Comparison of ENCODE assay signal across 17 mouse cellular contexts in the genomic region with DNA sequence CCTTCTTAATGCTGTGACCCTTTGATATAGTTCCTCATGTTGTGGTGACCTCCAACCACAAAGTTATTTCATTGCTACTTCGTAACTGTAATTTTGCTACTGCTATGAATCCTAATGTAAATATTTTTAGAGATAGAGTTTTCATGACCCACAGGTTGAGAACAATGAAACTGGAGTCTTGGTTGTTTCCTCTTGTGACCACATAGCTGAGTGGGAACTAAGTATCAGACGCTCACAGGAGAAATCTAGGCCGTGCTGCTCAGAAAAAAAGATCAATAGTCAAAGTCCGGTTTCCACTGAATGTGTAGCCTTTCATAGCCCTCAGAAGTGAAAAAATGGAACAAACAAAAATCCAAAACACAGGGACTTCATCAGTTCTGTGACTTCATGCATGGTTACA. TPM values are rescaled to one million over a fixed set of nuclear protein-coding genes. Genes with fewer than 3 reads are reported as not detected.
"Had no signal": no experiment of that assay in that cellular context is flagged by ENCODE, and none has a peak within 500 bp of the region (broad histone marks: within the 10 kb centered on the region; RNA-seq: fewer than 3 reads in every experiment).

No protein-coding gene starts in this region.

- DNase-seq: retina, postnatal 1 day; right cerebral cortex, adult 18-20 months; right cerebral cortex, postnatal 14 days; right cerebral cortex, postnatal 25 days; right cerebral cortex, postnatal 4 days; spleen, adult 18-20 months; thymus, adult 18-20 months; thymus, adult 2 months; thymus, postnatal 14 days; thymus, postnatal 25 days; thymus, postnatal 36 days; thymus, postnatal 4 days had no signal

- H3K9me3 ChIP-seq: neural tube, embryonic 13.5 days; neural tube, embryonic 15.5 days; stomach, embryonic 15.5 days had no signal

- H3K4me1 ChIP-seq: neural tube, embryonic 13.5 days; neural tube, embryonic 15.5 days; stomach, embryonic 15.5 days had no signal

- H3K4me2 ChIP-seq: neural tube, embryonic 13.5 days; neural tube, embryonic 15.5 days; stomach, embryonic 15.5 days had no signal

- H3K9ac ChIP-seq: neural tube, embryonic 13.5 days; neural tube, embryonic 15.5 days; stomach, embryonic 15.5 days had no signal

- H3K4me3 ChIP-seq: neural tube, embryonic 13.5 days; neural tube, embryonic 15.5 days; stomach, embryonic 15.5 days had no signal

- H3K27me3 ChIP-seq: neural tube, embryonic 13.5 days; neural tube, embryonic 15.5 days; stomach, embryonic 15.5 days had no signal

- H3K36me3 ChIP-seq: neural tube, embryonic 13.5 days; neural tube, embryonic 15.5 days; stomach, embryonic 15.5 days had no signal

- H3K27ac ChIP-seq: neural tube, embryonic 13.5 days; neural tube, embryonic 15.5 days; stomach, embryonic 15.5 days; stomach, postnatal 0 days had no signal

RNA-seq across cellular contexts. Expression of gene Slc9a2, which starts 24.7 kb away (rescaled TPM):
- total RNA-seq: neutrophil, adult 5-6 weeks had no signal
